23 mouse cellular contexts compared by ENCODE assay signal in genomic region chr2:79186878-79187277, GRCm38 (mm10).
A peak's percentile ranks its signal among the peaks of the same experiment; 100 is the strongest.
DNase-seq lines count a peak whose midpoint lies in the region; ATAC-seq and TF ChIP-seq lines count a peak whose summit lies in the region.
"Had no signal": no experiment of that assay in that cellular context is flagged by ENCODE, and none has a peak within 500 bp of the region (broad histone marks: within the 10 kb centered on the region; RNA-seq: fewer than 3 reads in every experiment).

No protein-coding gene starts in this region.

- H3K27ac ChIP-seq in hindbrain, embryonic 15.5 days (replicated peaks), result peak overlapping the region; percentile 55; the same call in 1 of the 2 replicates
- no peak overlapping the region for H3K27ac ChIP-seq in hindbrain, embryonic 12.5 days
- H3K27ac ChIP-seq: embryonic facial prominence, embryonic 10.5 days; forebrain, embryonic 12.5 days; heart, embryonic 10.5 days; midbrain, embryonic 15.5 days; stomach, postnatal 0 days had no signal

- H3K4me3 ChIP-seq in hindbrain, embryonic 15.5 days, result no peak overlapping the region
- H3K4me3 ChIP-seq in hindbrain, embryonic 12.5 days, result no peak overlapping the region
- H3K4me3 ChIP-seq: embryonic facial prominence, embryonic 10.5 days; forebrain, embryonic 12.5 days; heart, embryonic 10.5 days; midbrain, embryonic 15.5 days had no signal

- DNase-seq in cerebellum, postnatal 14 days, result peak; percentile 49 to 68
- DNase-seq in brain, embryonic 14.5 days (ENCODE audit: low read depth), result peak; percentile 51
- peak; percentile 17 to 19 for DNase-seq in thymus, postnatal 10 days (ENCODE audit: low spot score in 2 of 2)
- no peak for DNase-seq in urinary bladder, postnatal 14 days (ENCODE audit: low spot score)
- DNase-seq in testis, postnatal 10 days (ENCODE audit: low spot score), result no peak
- DNase-seq: adrenal gland, adult 8-10 months; cerebellum, adult 11-12 months; kidney, adult 11 months; kidney, postnatal 25 days; lung, adult 18-20 months; lung, postnatal 14 days; right cerebral cortex, postnatal 4 days had no signal

- no peaks in the 10 kb centered on the region for H3K9me3 ChIP-seq in hindbrain, embryonic 15.5 days
- no peaks in the 10 kb centered on the region for H3K9me3 ChIP-seq in hindbrain, embryonic 12.5 days (replicated peaks)
- H3K9me3 ChIP-seq: embryonic facial prominence, embryonic 10.5 days; forebrain, embryonic 12.5 days; heart, embryonic 10.5 days; midbrain, embryonic 15.5 days had no signal

- peaks cover 11% of the 10 kb centered on the region for H3K4me1 ChIP-seq in hindbrain, embryonic 15.5 days (replicated peaks)
- H3K4me1 ChIP-seq in hindbrain, embryonic 12.5 days, result peaks cover 3% of the 10 kb centered on the region
- H3K4me1 ChIP-seq: heart, embryonic 10.5 days; midbrain, embryonic 15.5 days had no signal

- no peak for TF ChIP-seq POLR2A in brain, embryonic 14.5 days (IDR thresholded peaks at IDR 0.05; ENCODE audit: borderline replicate concordance, extremely low read depth, insufficient read depth, insufficient read length, poor library complexity, severe bottlenecking)

- no peak for ATAC-seq in cerebellum, adult (ENCODE audit: insufficient number of reproducible peaks, low FRiP score, low TSS enrichment)
- no peak for ATAC-seq in hindbrain, embryonic 15.5 days (ENCODE audit: low FRiP score, low read depth)
- ATAC-seq in hindbrain, embryonic 12.5 days (ENCODE audit: low FRiP score), result no peak
- ATAC-seq: CD4-positive, CD25-positive, alpha-beta regulatory T cell, adult 4 months; midbrain, embryonic 15.5 days; Patski had no signal

- no peaks in the 10 kb centered on the region for H3K36me3 ChIP-seq in hindbrain, embryonic 15.5 days
- no peaks in the 10 kb centered on the region for H3K36me3 ChIP-seq in hindbrain, embryonic 12.5 days
- H3K36me3 ChIP-seq: embryonic facial prominence, embryonic 10.5 days; forebrain, embryonic 12.5 days; heart, embryonic 10.5 days; midbrain, embryonic 15.5 days had no signal

- 70% methylated on average over 7 of the region's 7 CpGs for WGBS in hindbrain, embryonic 15.5 days
- 81% methylated on average over 7 of the region's 7 CpGs for WGBS in hindbrain, embryonic 12.5 days

- no peak for TF ChIP-seq CTCF in brain, embryonic 14.5 days (IDR thresholded peaks at IDR 0.05; ENCODE audit: borderline replicate concordance, extremely low read depth, insufficient read depth, insufficient read length)

- H3K9ac ChIP-seq in hindbrain, embryonic 15.5 days, result no peak overlapping the region
- H3K9ac ChIP-seq in hindbrain, embryonic 12.5 days, result no peak overlapping the region
- H3K9ac ChIP-seq: forebrain, embryonic 12.5 days; midbrain, embryonic 15.5 days had no signal

- H3K4me2 ChIP-seq in hindbrain, embryonic 15.5 days, result no peak overlapping the region
- H3K4me2 ChIP-seq in hindbrain, embryonic 12.5 days (replicated peaks), result no peak overlapping the region
- H3K4me2 ChIP-seq: forebrain, embryonic 12.5 days; liver, embryonic 11.5 days; midbrain, embryonic 15.5 days had no signal

- no peaks in the 10 kb centered on the region for H3K27me3 ChIP-seq in hindbrain, embryonic 15.5 days
- H3K27me3 ChIP-seq in hindbrain, embryonic 12.5 days, result no peaks in the 10 kb centered on the region
- H3K27me3 ChIP-seq: forebrain, embryonic 12.5 days; midbrain, embryonic 15.5 days had no signal

Comparison
In these comparisons a context has a peak if more than half of its experiments do, and no peak if none do; other contexts are left out.
1. DNase-seq: peak in cerebellum, postnatal 14 days (2 of 2), brain, embryonic 14.5 days (single experiment) and thymus, postnatal 10 days (2 of 2); none in urinary bladder, postnatal 14 days (single experiment) and testis, postnatal 10 days (single experiment).